Mouse (Mus musculus) spleen, embryonic (tissue): ENCODE measurements at regions not wholly inside any gene's neighbourhood (a gene's known extent, or its start where the extent isn't known, plus 50 kb on each side); places are given as distances from the start of the nearest gene placed in this dataset.
"Not testable (repeated sequence)": the region's sequence is repeated elsewhere in the genome, so short reads cannot be mapped to it uniquely, and the experiment has no call there.

Experiments
- CTCF ChIA-PET: fragments of 350-600 bp; sonication (Branson Sonifier 250); formaldehyde crosslinking; loops from one replicate; lab custom pipeline; 2022; lab: Charles Lee

DNA sequence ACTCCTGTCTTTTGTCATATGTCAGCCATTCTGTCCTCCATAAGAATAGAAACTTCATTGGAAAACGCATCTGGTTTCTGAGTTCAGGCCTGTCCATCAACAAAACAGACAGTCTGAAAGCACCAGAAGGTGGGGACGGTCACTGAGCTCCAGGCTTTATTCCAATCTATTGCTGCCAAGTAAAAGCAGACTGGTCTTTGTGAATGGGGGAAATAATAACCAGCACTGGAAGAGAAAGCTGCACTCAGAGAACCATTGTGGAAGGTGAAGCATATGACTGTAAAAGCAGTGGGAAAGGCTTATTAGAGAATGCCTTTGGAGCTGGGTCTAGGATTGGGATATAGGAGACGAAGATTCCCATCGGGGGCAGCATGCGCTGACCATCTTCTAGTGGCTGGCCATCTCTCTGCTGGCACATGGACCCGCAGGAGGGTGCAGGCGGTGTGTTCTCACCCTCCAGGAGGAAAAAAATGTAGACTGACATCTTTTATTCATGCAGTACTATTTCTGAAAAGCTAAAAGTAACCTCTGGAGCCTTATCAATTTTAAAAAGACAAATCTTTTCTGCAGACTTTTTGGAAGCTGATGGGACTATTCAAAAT, 1638.0 kb downstream of the Car8 start:
- CTCF ChIA-PET = no interaction called here

DNA sequence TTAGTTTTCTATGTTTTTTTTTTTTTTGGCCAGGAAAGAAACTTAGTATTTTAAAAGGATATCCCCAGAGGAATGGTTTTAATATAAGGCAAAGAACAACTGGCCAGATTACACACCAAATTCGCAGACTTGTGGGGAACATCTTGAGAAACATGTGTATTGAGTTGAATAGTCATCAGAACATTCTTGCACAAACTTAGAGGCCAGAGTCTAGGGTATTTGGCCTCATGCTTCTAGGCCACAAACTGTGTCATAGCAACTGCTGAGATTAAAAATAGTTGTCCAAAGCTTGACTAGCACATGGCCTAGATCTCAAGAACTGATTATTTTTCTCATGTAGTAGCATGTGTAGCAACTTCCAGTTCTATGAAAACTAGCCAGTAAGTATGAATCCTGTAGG, 1642.5 kb downstream of the Car8 start:
- CTCF ChIA-PET = interaction anchor here (0.7 kb wide), 1 partner anchor 743 kb away, joined by 5 read pairs; no protein-coding TSS in a partner anchor

DNA sequence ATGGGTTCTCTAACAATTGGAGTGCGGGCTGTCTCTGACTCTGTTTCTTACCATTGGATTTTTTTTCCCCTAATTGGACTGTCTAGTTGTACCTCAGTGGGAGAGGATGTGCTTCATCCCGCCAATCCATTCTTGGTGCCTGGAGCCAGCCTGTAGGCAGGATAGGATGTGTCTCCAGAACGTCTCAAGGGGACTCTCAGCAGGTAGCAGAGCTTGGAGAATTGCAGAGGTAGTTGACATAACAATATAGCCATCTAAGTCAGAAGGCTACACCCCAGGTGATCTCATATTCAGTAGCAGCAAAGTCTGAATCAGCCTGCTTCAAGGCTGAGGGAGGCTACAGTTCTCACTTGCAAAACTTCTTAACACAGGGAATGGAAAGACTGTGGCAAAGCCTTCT, 1646.0 kb downstream of the Car8 start:
- CTCF ChIA-PET = not testable (repeated sequence)

DNA sequence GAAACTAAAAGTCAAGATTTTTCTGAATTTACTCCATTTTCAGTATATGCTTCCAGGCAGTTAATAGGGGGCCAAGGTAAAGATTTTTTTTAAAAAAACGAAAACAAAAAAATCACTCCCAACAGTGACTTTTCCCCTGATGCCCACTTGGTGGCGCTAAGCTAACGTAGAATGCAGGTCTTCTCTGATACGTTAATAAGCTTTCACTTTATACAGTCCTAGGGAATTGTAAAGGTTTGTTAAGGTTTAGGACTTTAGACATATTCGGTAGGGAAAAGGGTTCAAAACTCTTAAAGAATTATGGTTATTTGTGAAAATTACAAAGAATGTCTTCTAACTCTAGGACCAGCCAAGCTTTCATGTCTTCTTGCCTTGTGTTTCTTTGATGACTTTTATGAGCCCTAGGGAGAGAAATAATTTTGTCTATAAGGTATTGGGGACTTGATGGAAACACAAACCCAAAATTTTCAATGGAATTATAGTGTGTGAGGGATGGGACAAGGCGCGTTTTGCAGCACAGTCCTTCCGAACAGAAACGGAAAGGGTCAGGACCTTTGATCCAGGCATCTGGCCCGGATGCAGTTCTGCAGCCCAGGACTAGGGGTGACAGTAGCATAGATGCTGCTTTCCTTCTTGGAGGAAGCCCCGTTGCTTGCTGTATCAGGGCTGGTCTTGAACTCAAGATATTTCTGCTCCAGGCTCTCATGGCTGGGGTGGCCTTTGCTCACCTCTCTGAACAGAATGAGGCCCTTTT, 1677.1 kb downstream of the Car8 start:
- CTCF ChIA-PET = interaction anchor here (0.6 kb wide), 1 partner anchor 1371 kb away, joined by 3 read pairs; no protein-coding TSS in a partner anchor

DNA sequence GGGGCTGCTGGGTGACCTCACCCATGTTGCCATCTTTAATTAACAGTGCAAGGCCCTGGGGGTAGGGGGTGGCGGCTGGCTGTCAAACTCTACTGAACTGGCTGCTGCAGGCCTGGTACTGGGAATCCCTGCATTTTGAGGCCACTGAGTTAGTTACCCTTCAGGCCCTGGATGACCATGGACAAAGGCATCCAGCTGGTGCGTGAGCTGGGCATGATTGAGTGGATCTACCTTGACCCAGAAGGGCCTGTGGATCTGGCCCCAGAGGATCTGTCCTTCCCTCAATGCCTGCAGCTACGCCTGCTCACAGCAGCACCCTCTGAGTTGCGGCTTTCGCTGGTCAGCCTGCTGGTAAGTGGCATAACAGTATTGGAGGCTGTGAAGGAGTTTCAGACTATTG, 1699.2 kb downstream of the Car8 start:
- CTCF ChIA-PET = interaction anchor here (1.2 kb wide), 1 partner anchor 20 kb away, joined by 7 read pairs; no protein-coding TSS in a partner anchor

DNA sequence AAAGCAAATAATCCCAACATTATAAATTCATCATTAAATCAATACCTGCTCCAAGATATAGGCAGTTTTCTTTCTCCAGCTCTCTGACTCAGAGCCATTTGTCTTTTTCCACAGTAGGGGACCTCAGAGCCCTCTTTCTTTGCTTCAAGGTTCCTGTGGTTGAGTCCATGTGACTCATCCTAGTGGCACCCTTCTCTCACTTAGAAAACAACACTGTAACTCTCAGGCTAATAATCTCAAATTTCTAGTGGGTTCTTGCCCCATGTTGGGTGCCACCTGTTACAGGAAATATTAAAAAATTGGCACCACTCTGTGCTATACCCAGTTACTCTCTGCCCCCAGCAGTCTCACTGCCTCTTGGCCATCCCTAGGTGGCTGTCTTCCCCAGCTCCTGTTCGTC, 1706.4 kb downstream of the Car8 start:
- CTCF ChIA-PET = no interaction called here

DNA sequence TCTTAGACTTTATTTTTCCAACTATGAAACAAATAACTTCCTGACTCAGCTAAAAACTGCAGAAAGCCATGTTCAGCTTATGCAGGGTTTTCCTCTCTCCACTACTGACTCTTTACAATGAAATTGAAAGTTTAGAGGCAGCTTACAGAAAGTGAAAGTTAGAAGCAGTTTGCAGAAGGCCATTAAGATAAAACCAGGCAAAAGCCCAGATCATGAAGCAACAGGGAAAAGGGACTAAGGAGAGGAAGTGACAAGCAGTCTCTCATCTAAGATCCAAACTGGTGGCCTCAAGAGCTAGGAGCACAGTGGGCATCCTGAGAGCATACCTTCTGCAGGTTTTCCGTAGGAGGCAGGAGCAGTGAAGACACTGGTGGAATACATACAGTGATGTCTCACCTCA, 1721.2 kb downstream of the Car8 start:
- CTCF ChIA-PET = no interaction called here

DNA sequence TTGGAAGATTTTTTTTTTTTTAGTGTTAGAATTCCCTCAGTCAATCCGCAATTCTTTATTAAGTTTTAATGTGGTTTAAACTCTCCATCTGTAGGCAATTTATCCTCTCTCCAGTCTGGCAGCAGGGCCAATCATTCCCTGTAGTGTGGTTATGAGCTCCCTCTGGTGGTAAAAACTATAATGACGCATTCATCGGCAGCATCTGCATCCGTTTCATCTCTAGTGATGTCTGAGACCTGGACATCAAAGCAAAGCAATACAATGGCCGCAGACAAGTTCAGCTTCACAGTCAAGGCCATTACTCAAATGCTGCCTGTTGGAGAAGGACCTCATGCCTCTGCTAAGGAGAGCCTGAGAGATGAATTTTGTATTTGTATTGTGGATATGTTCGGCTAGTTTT, 1721.7 kb upstream of the Impad1 start:
- CTCF ChIA-PET = interaction anchor here (0.6 to 1.6 kb wide), 3 partner anchors 16 to 257 kb away, joined by 7 to 12 read pairs (median 10); no protein-coding TSS in a partner anchor

DNA sequence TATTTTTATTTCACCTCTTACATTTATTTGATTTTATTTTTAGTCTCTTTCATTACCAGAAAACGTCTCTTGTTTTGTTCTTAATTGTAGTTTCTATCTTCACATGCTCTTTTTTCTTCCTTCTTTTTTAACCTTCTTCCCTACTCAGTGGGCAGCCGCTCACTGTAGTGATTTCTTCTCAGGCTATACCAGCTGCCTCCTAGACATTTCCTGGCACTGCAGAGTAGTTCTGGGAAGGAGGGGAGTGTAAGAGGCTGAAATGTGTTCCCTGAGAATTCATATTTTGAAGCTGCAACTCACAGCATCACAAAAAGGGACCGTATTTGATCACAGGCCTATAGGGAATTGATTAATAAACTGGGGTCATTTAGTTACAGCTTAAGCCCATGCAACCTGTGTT, 1720.5 kb upstream of the Impad1 start:
- CTCF ChIA-PET = interaction anchor here (0.5 to 1.6 kb wide), 3 partner anchors 15 to 86 kb away, joined by 3 to 10 read pairs (median 4); no protein-coding TSS in a partner anchor

DNA sequence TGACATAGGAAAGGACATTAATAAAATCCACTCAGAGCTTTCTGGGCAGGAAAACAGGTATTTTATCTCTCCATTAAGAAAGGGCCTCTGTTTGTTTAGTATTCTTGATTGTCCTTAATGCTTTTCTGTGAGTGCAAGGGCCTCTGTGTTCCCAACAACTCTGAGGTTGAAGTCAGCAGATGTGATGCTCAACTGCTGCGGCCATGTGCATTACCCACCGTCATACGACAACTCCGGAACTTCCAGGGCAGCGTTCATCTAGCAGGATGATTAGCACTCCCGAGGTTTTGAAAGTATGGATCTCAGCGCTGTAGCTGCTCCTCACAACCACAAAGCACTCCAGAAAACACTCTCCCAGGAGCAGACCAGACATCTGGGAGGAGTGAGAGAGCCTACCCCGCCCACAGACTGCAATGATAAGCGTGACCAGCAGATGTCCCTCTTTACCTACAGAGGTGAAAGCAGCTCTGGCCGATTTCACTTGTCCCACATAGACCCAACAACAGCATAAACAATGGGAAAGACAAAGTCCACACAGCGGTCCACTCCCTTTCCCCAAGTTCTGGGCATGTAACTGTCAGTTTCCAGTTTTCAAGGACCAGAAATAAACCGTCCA, 1719.7 kb upstream of the Impad1 start:
- CTCF ChIA-PET = no interaction called here

DNA sequence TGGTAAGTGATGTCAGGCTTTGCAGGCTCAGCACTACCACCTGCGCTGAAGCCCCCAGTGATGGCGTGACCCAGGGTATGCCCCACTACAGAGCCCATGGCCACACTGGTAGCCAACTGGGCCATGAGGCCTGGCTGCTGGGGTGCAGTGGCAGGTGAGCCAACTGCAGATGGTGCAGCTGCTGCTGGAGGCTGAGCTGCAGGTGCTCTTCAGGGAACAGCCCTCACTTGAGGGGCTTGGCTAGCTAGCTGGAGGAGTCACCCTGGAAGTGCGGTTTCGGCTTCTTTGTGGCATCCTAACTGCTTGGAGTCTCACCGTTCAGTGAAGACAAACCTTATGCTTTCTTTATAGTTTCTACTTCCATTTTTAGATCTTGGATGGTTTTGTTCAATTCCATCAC, 1714.9 kb upstream of the Impad1 start:
- CTCF ChIA-PET = no interaction called here
